Mouse (Mus musculus): ENCODE measurements around the gene Ddx1. TPM values are rescaled to one million over a fixed set of nuclear protein-coding genes. Genes with fewer than 3 reads are reported as not detected.

Gene Ddx1
- total and polyA plus RNA-seq, 3 experiments = 9.1 to 89.7 (median 80.5) TPM

DNA sequence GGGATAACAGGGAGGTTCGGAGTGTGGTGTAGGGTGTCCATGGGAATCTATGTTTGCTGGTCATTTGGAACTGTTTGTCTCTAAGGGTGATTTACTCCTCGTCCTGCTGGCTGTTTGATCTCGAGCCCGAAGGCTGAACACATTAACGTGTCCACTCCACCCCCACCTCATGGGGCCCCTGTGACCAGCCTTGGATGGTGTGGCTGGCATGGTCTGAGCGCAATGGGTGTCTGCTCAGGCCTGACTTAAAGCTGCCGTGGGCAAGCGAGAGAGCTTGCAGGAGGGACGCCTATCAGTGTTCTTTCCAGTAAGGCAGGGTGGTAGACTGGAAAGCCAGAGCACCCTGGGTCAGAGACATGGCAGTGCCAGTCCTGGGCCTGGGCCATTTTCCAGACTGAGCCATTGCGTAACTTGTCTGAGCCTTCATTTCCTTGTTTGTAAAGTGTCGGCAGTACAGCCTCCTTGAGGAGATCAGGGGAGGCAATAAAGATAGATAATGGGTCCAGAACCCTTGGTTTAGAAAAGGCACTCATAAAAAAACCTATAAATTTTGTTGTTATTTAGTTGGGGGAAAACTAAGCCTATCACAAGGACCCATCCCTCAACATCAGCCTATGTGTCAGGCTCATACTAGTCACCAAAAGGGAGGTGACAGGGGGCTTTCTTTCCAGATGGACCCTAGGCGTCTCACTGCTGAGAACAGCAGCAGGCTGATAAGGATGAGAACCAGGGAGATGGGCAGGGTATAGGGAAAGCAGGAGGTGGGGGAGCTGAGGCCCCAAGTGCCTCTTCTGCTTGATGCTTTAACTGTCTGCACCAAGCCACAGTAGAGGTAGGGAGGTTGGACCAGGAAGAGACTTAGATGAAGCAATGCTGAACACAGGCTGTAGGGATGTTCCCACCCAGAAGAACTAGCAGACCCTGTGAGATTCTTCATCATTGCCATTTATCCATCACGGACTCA, 49.4 kb downstream of the Ddx1 start:
- no peak overlapping the region for H3K4me3 ChIP-seq
- TF ChIP-seq POLR2A (IDR thresholded peaks at IDR 0.05; ENCODE audit: insufficient read depth, low read depth, low read length) = no peak
- H3K9ac ChIP-seq (ENCODE audit: low read depth, low read length) = no peak overlapping the region
- no peak overlapping the region for H3K27ac ChIP-seq
- intact Hi-C loops (cut with DNase I) = no loop called here
- peaks cover 2% of the 10 kb centered on the region; the same call in 1 of the 2 replicates for H3K4me1 ChIP-seq (ENCODE audit: control insufficient read depth, insufficient read depth, low read length)
- H3K27me3 ChIP-seq (ENCODE audit: control insufficient read depth, insufficient read depth, low read length) = no peaks in the 10 kb centered on the region
- H3K79me2 ChIP-seq (replicated peaks; ENCODE audit: control insufficient read depth, insufficient read depth, low read length) = no peaks in the 10 kb centered on the region
- DNase-seq = no peak
- no peaks in the 10 kb centered on the region for H3K36me3 ChIP-seq (ENCODE audit: control insufficient read depth, insufficient read depth, low read length)
- WGBS = 86% methylated on average over 13 of the region's 13 CpGs

DNA sequence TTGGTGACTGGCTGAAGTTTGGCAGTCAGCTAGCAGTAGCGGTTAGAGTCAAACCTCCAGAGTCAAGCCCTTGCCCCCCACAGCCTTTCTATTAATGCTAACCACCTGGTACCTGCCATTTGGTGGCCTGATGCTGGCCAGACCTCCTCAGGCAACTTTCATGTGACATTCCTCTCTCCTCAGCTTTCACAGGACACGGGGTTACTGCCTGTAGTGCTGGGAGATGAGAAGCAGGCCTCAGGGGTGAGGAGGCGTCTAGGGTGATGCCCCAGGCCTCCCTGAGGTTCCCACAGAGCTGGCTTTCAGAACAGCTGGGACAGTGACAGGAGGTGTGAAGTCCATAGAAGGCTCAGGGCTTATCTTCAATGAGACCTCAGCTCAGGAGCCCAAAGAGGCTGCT, 50.9 kb downstream of the Ddx1 start:
- intact Hi-C loops (cut with DNase I) = no loop called here
- no peak for DNase-seq
- TF ChIP-seq POLR2A (IDR thresholded peaks at IDR 0.05; ENCODE audit: insufficient read depth, low read depth, low read length) (no peak), CTCF (IDR thresholded peaks at IDR 0.05) (no peak), EP300 (IDR thresholded peaks at IDR 0.05; ENCODE audit: insufficient read depth, low read depth, low read length) (no peak)
- Histone ChIP-seq H3K27me3 (ENCODE audit: control insufficient read depth, insufficient read depth, low read length) (no peaks in the 10 kb centered on the region), H3K4me3 (no peak overlapping the region), H3K27ac (no peak overlapping the region), H3K36me3 (ENCODE audit: control insufficient read depth, insufficient read depth, low read length) (no peaks in the 10 kb centered on the region), H3K4me1 (ENCODE audit: control insufficient read depth, insufficient read depth, low read length) (peaks cover 2% of the 10 kb centered on the region; the same call in 1 of the 2 replicates), H3K9ac (ENCODE audit: low read depth, low read length) (no peak overlapping the region), H3K79me2 (replicated peaks; ENCODE audit: control insufficient read depth, insufficient read depth, low read length) (no peaks in the 10 kb centered on the region)
- WGBS = 73% methylated on average over 3 of the region's 3 CpGs

DNA sequence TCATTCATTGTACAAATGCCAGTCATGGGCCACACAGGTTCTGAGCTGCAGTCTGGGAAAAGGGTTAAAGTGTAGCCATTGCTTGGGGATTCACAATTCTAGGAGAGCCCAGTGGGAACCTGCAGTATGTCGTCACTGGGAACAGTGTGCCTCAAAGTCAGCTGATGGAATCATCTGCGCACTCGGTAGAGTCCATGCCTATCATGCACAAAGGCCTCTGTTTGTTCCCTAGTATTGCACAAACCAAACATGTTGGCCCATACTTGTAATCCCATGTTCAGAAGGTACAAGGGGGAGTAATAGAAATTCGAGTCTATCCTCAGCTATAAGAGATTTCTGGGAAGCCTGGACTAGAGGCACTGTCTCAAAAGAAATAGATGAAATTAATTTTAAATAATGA, 52.9 kb downstream of the Ddx1 start:
- WGBS = 78% methylated on average over 4 of the region's 4 CpGs
- H3K9ac ChIP-seq (ENCODE audit: low read depth, low read length) = no peak overlapping the region
- no peak overlapping the region for H3K27ac ChIP-seq
- H3K79me2 ChIP-seq (replicated peaks; ENCODE audit: control insufficient read depth, insufficient read depth, low read length) = no peaks in the 10 kb centered on the region
- no peaks in the 10 kb centered on the region for H3K27me3 ChIP-seq (ENCODE audit: control insufficient read depth, insufficient read depth, low read length)
- intact Hi-C loops (cut with DNase I) = no loop called here
- DNase-seq = no peak
- no peak overlapping the region for H3K4me3 ChIP-seq
- H3K4me1 ChIP-seq (ENCODE audit: control insufficient read depth, insufficient read depth, low read length) = no peaks in the 10 kb centered on the region
- H3K36me3 ChIP-seq (ENCODE audit: control insufficient read depth, insufficient read depth, low read length) = no peaks in the 10 kb centered on the region
- TF ChIP-seq POLR2A (IDR thresholded peaks at IDR 0.05; ENCODE audit: insufficient read depth, low read depth, low read length) = no peak
- TF ChIP-seq EP300 (IDR thresholded peaks at IDR 0.05; ENCODE audit: insufficient read depth, low read depth, low read length) = no peak
- TF ChIP-seq CTCF (IDR thresholded peaks at IDR 0.05) = no peak

DNA sequence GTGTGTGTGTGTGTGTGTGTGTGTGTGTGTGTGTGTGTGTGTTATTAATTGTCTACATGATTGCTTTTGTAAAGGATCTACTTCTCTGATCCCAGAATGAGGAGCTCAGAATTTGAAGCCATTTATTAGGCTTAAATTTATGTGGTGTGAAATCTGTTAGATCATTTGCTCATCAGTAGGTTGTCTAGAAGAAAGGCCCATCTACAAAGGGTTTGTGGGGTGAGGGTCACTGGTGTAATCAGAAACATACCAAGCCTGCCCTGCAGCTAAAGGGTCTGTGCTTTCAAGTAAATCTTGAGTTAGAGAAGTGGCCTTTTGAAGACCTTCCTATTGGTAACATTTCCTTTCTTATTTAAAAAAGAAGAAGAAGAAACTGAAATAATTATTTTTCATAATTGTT, 53.5 kb downstream of the Ddx1 start:
- Histone ChIP-seq H3K27ac (no peak overlapping the region), H3K27me3 (ENCODE audit: control insufficient read depth, insufficient read depth, low read length) (no peaks in the 10 kb centered on the region), H3K36me3 (ENCODE audit: control insufficient read depth, insufficient read depth, low read length) (no peaks in the 10 kb centered on the region), H3K4me3 (no peak overlapping the region), H3K79me2 (replicated peaks; ENCODE audit: control insufficient read depth, insufficient read depth, low read length) (no peaks in the 10 kb centered on the region), H3K4me1 (ENCODE audit: control insufficient read depth, insufficient read depth, low read length) (no peaks in the 10 kb centered on the region), H3K9ac (ENCODE audit: low read depth, low read length) (no peak overlapping the region)
- intact Hi-C loops (cut with DNase I) = no loop called here
- TF ChIP-seq POLR2A (IDR thresholded peaks at IDR 0.05; ENCODE audit: insufficient read depth, low read depth, low read length) (no peak), EP300 (IDR thresholded peaks at IDR 0.05; ENCODE audit: insufficient read depth, low read depth, low read length) (no peak), CTCF (IDR thresholded peaks at IDR 0.05) (no peak)
- no peak for DNase-seq

DNA sequence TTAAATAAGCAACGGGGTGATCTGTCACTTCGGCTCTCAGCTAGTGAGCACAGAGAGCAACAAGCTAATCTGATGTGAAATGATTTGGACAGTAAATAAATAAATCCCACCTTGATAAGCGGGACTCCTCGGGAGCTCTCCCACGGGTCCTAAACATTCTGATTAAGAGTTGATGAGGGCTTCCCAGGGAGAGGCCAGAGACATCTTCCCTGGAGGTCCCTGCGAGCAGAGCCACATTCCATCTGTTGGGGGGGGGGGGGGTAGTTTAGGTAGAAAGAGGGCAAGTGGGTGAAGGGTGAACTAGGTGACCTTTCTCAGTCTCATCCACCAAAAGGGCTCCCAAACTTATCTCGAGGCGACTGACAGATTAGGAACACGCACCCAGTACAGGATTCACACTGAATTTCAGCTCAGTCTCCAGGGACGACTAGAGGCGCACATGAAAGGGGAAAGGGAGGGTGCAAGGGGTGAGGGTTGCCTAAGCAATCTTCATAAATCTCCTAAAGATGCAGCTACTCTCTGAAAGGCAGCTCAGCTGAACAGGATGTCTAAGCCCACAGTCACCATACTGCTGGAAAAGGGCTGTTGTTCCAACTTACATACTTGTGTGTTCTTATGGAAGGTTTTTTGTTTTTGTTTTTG, 60.8 kb downstream of the Ddx1 start:
- TF ChIP-seq CTCF (IDR thresholded peaks at IDR 0.05) = no peak
- TF ChIP-seq POLR2A (IDR thresholded peaks at IDR 0.05; ENCODE audit: insufficient read depth, low read depth, low read length) = no peak
- no peak for TF ChIP-seq EP300 (IDR thresholded peaks at IDR 0.05; ENCODE audit: insufficient read depth, low read depth, low read length)
- intact Hi-C loops (cut with DNase I) = no loop called here
- H3K27ac ChIP-seq = no peak overlapping the region
- no peaks in the 10 kb centered on the region for H3K79me2 ChIP-seq (replicated peaks; ENCODE audit: control insufficient read depth, insufficient read depth, low read length)
- no peak for DNase-seq
- H3K4me3 ChIP-seq = no peak overlapping the region
- H3K9ac ChIP-seq (ENCODE audit: low read depth, low read length) = no peak overlapping the region
- peaks cover 2% of the 10 kb centered on the region; the same call in 1 of the 2 replicates for H3K4me1 ChIP-seq (ENCODE audit: control insufficient read depth, insufficient read depth, low read length)
- 0 out of 2 replicates have a peak, but pooled peaks cover under 1% of the 10 kb centered on the region for H3K36me3 ChIP-seq (ENCODE audit: control insufficient read depth, insufficient read depth, low read length)
- H3K27me3 ChIP-seq (ENCODE audit: control insufficient read depth, insufficient read depth, low read length) = no peaks in the 10 kb centered on the region
- WGBS = 44% methylated on average over 11 of the region's 11 CpGs

DNA sequence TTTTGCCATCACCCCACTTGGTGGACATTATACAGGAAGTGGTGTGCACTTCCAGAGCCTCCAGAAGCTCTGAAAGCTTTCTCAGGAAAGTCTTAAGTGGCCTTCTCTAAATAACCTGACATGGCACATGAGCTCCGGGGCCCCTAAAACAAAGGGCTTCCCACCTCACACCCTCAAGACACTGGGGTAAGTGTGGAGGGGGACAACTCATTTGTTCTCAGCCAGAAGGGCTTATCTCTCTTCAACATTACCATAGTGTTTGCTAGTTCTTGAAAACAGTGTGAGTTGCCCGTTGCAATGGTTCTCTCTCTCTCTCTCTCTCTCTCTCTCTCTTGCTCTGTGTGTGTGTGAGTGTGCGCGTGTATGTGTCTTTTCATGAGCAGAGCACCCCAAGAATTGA, 62.8 kb downstream of the Ddx1 start:
- Histone ChIP-seq H3K4me1 (ENCODE audit: control insufficient read depth, insufficient read depth, low read length) (peaks cover 6% of the 10 kb centered on the region; the same call in 1 of the 2 replicates), H3K36me3 (ENCODE audit: control insufficient read depth, insufficient read depth, low read length) (0 out of 2 replicates have a peak, but pooled peaks cover 2% of the 10 kb centered on the region), H3K27me3 (ENCODE audit: control insufficient read depth, insufficient read depth, low read length) (no peaks in the 10 kb centered on the region), H3K4me3 (no peak overlapping the region), H3K27ac (no peak overlapping the region), H3K9ac (ENCODE audit: low read depth, low read length) (no peak overlapping the region), H3K79me2 (replicated peaks; ENCODE audit: control insufficient read depth, insufficient read depth, low read length) (no peaks in the 10 kb centered on the region)
- TF ChIP-seq POLR2A (IDR thresholded peaks at IDR 0.05; ENCODE audit: insufficient read depth, low read depth, low read length) (no peak), EP300 (IDR thresholded peaks at IDR 0.05; ENCODE audit: insufficient read depth, low read depth, low read length) (no peak), CTCF (IDR thresholded peaks at IDR 0.05) (no peak)
- no peak for DNase-seq
- 80% methylated on average over 4 of the region's 4 CpGs for WGBS
- intact Hi-C loops (cut with DNase I) = no loop called here
